Mouse (Mus musculus) ES-Bruce4 (cell line): ENCODE data around the gene Dctpp1.

Experiments used
- CTCF ChIP-seq: IDR thresholded peaks from one replicate; pipeline ENCODE4 v1.8.1; 2011; ENCODE audit warnings: low read depth, low read length
- EP300 ChIP-seq: IDR thresholded peaks from 2 replicates; pipeline ENCODE4 v1.6.1; 2011; ENCODE audit warnings: low read depth, low read length; ENCODE audit not compliant: insufficient read depth
- POLR2A ChIP-seq: IDR thresholded peaks from one replicate; pipeline ENCODE4 v1.8.1; 2011; ENCODE audit warnings: low read length; ENCODE audit not compliant: insufficient read depth

DNA sequence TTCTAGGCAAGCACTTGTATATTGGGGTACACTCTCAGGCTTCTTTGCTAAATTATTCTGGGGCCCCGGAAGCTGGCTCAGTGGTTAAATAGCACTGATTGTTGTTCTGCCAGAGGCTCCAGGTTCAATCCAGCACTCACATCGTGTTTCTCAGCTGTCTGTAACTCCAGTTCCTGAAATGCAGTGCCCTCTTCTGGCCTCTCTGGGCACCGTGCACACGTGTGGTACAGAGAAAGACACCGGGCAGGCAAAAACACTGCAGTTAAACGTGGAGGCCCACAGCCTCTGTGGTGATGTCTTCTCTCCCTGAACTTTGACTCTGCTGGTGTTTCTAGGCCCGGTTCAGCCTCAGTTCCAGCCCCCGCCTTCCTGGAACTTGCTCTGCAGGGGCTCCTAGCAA, 17.8 kb upstream of the Dctpp1 start:
- TF ChIP-seq CTCF, result peak; percentile 87
- no peak for TF ChIP-seq POLR2A
- no peak for TF ChIP-seq EP300
